ENCODE assay signal across 19 mouse cellular contexts in the genomic region with DNA sequence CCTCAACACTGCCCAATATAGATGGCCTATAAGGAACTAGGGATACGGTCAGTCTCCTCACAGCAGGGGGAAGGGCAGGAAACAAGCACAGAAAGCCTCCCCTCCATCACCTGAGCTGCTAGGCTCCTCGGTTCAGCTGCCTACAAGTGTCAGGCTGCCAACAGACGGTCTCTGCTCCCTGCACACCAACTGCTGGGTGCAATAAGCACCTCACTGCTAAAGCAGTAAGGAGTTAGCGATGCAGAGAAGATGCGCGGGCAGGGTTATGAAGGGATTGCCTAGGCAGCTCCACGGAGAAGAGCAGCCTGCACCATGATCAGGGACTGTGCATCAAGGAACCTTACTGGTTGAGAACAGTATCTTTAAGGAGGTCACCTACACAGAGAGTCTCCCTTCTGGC. TPM values are rescaled to one million over a fixed set of nuclear protein-coding genes. Genes with fewer than 3 reads are reported as not detected.
"Had no signal": no experiment of that assay in that cellular context is flagged by ENCODE, and none has a peak within 500 bp of the region (broad histone marks: within the 10 kb centered on the region; RNA-seq: fewer than 3 reads in every experiment).

No protein-coding gene starts in this region.

- H3K4me2 ChIP-seq: limb, embryonic 15.5 days; liver, embryonic 12.5 days; lung, embryonic 14.5 days; midbrain, embryonic 11.5 days; midbrain, embryonic 15.5 days; neural tube, embryonic 13.5 days had no signal

- H3K36me3 ChIP-seq: limb, embryonic 15.5 days; liver, embryonic 12.5 days; midbrain, embryonic 15.5 days; neural tube, embryonic 13.5 days had no signal

- H3K9ac ChIP-seq: limb, embryonic 15.5 days; liver, embryonic 12.5 days; lung, embryonic 14.5 days; midbrain, embryonic 15.5 days; neural tube, embryonic 13.5 days had no signal

- H3K9me3 ChIP-seq: limb, embryonic 15.5 days; liver, embryonic 12.5 days; midbrain, embryonic 15.5 days; neural tube, embryonic 13.5 days had no signal

- H3K27me3 ChIP-seq: limb, embryonic 15.5 days; liver, embryonic 12.5 days; midbrain, embryonic 15.5 days; neural tube, embryonic 13.5 days had no signal

- DNase-seq: kidney, adult 11 months; layer of hippocampus, adult 9-11 months; layer of hippocampus, postnatal 36 days had no signal

- H3K27ac ChIP-seq: kidney, postnatal 0 days; liver, embryonic 12.5 days; midbrain, embryonic 15.5 days; neural tube, embryonic 13.5 days had no signal

- ATAC-seq: liver, embryonic 12.5 days; midbrain, embryonic 15.5 days had no signal

- H3K4me3 ChIP-seq: limb, embryonic 15.5 days; liver, embryonic 12.5 days; midbrain, embryonic 15.5 days; neural tube, embryonic 13.5 days had no signal

RNA-seq across cellular contexts. Expression of a gene that starts 45.6 kb away (rescaled TPM):
- total RNA-seq: layer of hippocampus, adult 18-20 months; layer of hippocampus, postnatal 36 days; left cerebral cortex, adult 8-10 months; left cerebral cortex, postnatal 25 days; megakaryocyte, adult 5-6 weeks; monocyte, adult 5-6 weeks had no signal
- polyA plus RNA-seq: kidney, postnatal 0 days; limb, embryonic 15.5 days; liver, embryonic 12.5 days; liver, embryonic 16.5 days; lung, embryonic 14.5 days; midbrain, embryonic 11.5 days; midbrain, embryonic 15.5 days; neural tube, embryonic 13.5 days; spleen, adult 2 months; stomach, embryonic 16.5 days; urinary bladder, adult 2 months had no signal
